Mouse (Mus musculus) liver, postnatal 0 days (tissue): Measurements from ENCODE around the gene Gpr137c.

ENCODE experiments used
- CTCF ChIP-seq: sonication (generic); IDR thresholded peaks from 2 replicates; pipeline ENCODE4 v1.5.1; 2016; ENCODE audit warnings: antibody characterized with exemption, low read depth
- EP300 ChIP-seq: IDR thresholded peaks from 2 replicates; pipeline ENCODE4 v1.6.1; 2016; ENCODE audit warnings: antibody characterized with exemption, low read depth, mild to moderate bottlenecking

DNA sequence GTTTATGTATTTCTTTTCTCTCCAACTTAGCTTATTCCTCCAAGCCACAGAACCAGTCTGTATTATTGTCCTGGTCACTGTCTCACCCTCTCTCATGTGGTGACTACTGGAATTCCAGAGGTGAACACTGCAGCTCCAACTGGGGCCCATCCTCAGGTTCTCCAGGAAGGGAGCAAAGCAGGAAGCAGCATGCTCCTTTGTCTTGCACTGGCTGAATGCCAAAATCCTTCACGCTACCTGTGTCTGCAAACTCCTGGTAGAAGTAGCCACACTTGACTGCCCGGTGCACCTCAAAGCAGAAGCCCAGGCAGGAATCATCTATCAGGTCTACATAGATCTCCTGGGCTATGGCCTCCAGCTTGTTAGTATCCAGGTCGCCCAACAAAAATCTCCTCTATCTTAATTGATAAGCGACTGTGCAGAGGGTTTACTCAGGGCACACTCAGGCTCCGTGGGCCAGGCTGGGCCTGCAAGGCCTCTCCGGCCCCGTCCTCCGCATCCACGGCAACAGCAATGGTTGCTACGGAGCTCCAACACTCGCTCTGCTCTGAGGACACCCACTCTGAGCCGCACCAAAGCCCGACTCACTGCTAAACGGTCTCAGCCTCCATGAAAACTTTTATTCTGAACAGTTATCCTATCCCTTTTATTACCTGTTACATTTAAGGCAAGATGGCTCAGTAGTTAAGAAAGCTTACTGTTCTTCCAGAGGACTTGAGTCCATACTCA is 44.3 kb upstream of the Gpr137c start:
- TF ChIP-seq CTCF (no peak), EP300 (no peak)
